Mouse (Mus musculus) mature B cell (primary cell): ENCODE measurements around the gene Cbx2.

Source experiments
- in situ Hi-C: fragments of 300-500 bp; cut with MboI; formaldehyde crosslinking; loops from 2 replicates; pipeline ENCODE4 v1.14.3; 2019

Gene Cbx2

GRCm38 (mm10) chr11:119017506-119017905 lies 5.3 kb upstream of the Cbx2 start:
- in situ Hi-C loops, result no loop called here

GRCm38 (mm10) chr11:119021180-119021579 lies 1.6 kb upstream of the Cbx2 start:
- in situ Hi-C loops, result no loop called here

- in situ Hi-C loops, result no loop called here
These were observed 481 bp upstream of the Cbx2 start for GRCm38 (mm10) chr11:119022068-119022894.

GRCm38 (mm10) chr11:119023616-119023980 lies 836 bp downstream of the Cbx2 start:
- in situ Hi-C loops, result no loop called here

GRCm38 (mm10) chr11:119024260-119024659 lies 1.5 kb downstream of the Cbx2 start:
- in situ Hi-C loops, result no loop called here

- in situ Hi-C loops, result no loop called here
These were observed 3.4 kb downstream of the Cbx2 start for GRCm38 (mm10) chr11:119026203-119026602.

GRCm38 (mm10) chr11:119033874-119034558 lies 11.3 kb downstream of the Cbx2 start:
- in situ Hi-C loops, result no loop called here

GRCm38 (mm10) chr11:119034635-119035034 lies 11.9 kb downstream of the Cbx2 start:
- in situ Hi-C loops, result no loop called here

GRCm38 (mm10) chr11:119035094-119035685 lies 12.4 kb downstream of the Cbx2 start:
- in situ Hi-C loops, result no loop called here

GRCm38 (mm10) chr11:119035686-119036165 lies 13.0 kb downstream of the Cbx2 start:
- in situ Hi-C loops, result no loop called here

GRCm38 (mm10) chr11:119036447-119036846 lies 13.7 kb downstream of the Cbx2 start:
- in situ Hi-C loops, result no loop called here

GRCm38 (mm10) chr11:119036934-119037779 lies 14.4 kb downstream of the Cbx2 start:
- in situ Hi-C loops, result no loop called here

GRCm38 (mm10) chr11:119037780-119038401 lies 15.1 kb downstream of the Cbx2 start:
- in situ Hi-C loops, result no loop called here

- in situ Hi-C loops, result no loop called here
These were observed 16.2 kb downstream of the Cbx2 start for GRCm38 (mm10) chr11:119038744-119039484.

GRCm38 (mm10) chr11:119039732-119040512 lies 17.2 kb downstream of the Cbx2 start:
- in situ Hi-C loops, result no loop called here

GRCm38 (mm10) chr11:119040600-119041324 lies 18.0 kb downstream of the Cbx2 start, which contains the start of gene Cbx8:
Cbx8 (minus strand) TSS chr11:119040969.
- in situ Hi-C loops, result no loop called here

GRCm38 (mm10) chr11:119041325-119041716 lies 18.6 kb downstream of the Cbx2 start:
- in situ Hi-C loops, result no loop called here

GRCm38 (mm10) chr11:119041750-119042465 lies 19.1 kb downstream of the Cbx2 start:
- in situ Hi-C loops, result no loop called here
